Mouse (Mus musculus): Measurements from ENCODE around the gene Vmp1.

DNA sequence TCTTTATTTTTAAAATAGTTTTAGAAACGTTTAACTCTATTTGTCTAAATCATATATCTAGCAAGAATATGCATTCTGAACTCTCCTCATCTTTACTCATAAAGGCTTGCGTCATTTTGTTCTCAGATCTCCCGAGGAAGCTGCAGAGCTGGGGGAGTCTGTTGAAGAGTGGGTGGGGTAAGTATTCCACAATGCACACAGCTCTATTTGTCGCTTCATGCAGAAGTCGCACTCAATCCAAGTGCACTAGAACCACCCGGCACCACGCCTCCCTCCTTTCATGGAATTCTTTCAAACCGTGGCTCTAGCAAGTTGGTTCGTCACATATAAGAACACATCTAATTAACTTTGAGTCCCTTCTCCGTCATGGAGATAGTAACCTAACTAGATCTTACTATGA lies 93.1 kb downstream of the Vmp1 start:
- TF ChIP-seq POLR2A (IDR thresholded peaks at IDR 0.05; ENCODE audit: borderline replicate concordance, extremely low read depth, insufficient read depth, insufficient read length, poor library complexity, severe bottlenecking) (no peak), CTCF (IDR thresholded peaks at IDR 0.05; ENCODE audit: borderline replicate concordance, extremely low read depth, insufficient read depth, insufficient read length) (no peak)

Data from brain, embryonic 14.5 days (tissue).